Mouse (Mus musculus) mouse trophoblast stem cell (cell line): ENCODE data around the gene Sipa1l2.
"Not testable (repeated sequence)": the region's sequence is repeated elsewhere in the genome, so short reads cannot be mapped to it uniquely, and the experiment has no call there.

Experiments used
- in situ Hi-C, 2 experiments: fragments of 300-500 bp; cut with MseI, MboI; formaldehyde crosslinking; loops; 2 replicates in 1 of 2; 3 replicates in 1 of 2; pipeline ENCODE4 v1.15.1; 2025

The Sipa1l2 gene

GRCm38 (mm10) chr8:125539056-125540013, 30.3 kb downstream of the Sipa1l2 start:
- in situ Hi-C loops: no loop called here

GRCm38 (mm10) chr8:125538265-125538664, 31.3 kb downstream of the Sipa1l2 start:
- in situ Hi-C loops: no loop called here

GRCm38 (mm10) chr8:125533709-125534108, 35.9 kb downstream of the Sipa1l2 start:
- in situ Hi-C loops: no loop called here

GRCm38 (mm10) chr8:125532953-125533352, 36.7 kb downstream of the Sipa1l2 start:
- in situ Hi-C loops: no loop called here

GRCm38 (mm10) chr8:125532177-125532576, 37.4 kb downstream of the Sipa1l2 start:
- in situ Hi-C loops: no loop called here

GRCm38 (mm10) chr8:125531640-125532039, 38.0 kb downstream of the Sipa1l2 start:
- in situ Hi-C loops: no loop called here

- in situ Hi-C loops: no loop called here
These were observed 38.5 kb downstream of the Sipa1l2 start for GRCm38 (mm10) chr8:125531088-125531438.

- in situ Hi-C loops: no loop called here
These were observed 39.2 kb downstream of the Sipa1l2 start for GRCm38 (mm10) chr8:125530187-125531087.

GRCm38 (mm10) chr8:125529019-125529418, 40.6 kb downstream of the Sipa1l2 start:
- in situ Hi-C loops: no loop called here

GRCm38 (mm10) chr8:125527941-125528340, 41.7 kb downstream of the Sipa1l2 start:
- in situ Hi-C loops: no loop called here

- in situ Hi-C loops: no loop called here
These were observed 42.6 kb downstream of the Sipa1l2 start for GRCm38 (mm10) chr8:125526999-125527398.

- in situ Hi-C loops: no loop called here
These were observed 43.0 kb downstream of the Sipa1l2 start for GRCm38 (mm10) chr8:125526582-125526981.

GRCm38 (mm10) chr8:125524479-125524878, 45.1 kb downstream of the Sipa1l2 start:
- in situ Hi-C loops: no loop called here

GRCm38 (mm10) chr8:125523213-125523612, 46.4 kb downstream of the Sipa1l2 start:
- in situ Hi-C loops: no loop called here

- in situ Hi-C loops: no loop called here
These were observed 47.5 kb downstream of the Sipa1l2 start for GRCm38 (mm10) chr8:125522151-125522550.

- in situ Hi-C loops: no loop called here
These were observed 48.5 kb downstream of the Sipa1l2 start for GRCm38 (mm10) chr8:125521087-125521486.

GRCm38 (mm10) chr8:125520308-125520707, 49.3 kb downstream of the Sipa1l2 start:
- in situ Hi-C loops: not testable (repeated sequence)

- in situ Hi-C loops: no loop called here
These were observed 50.7 kb downstream of the Sipa1l2 start for GRCm38 (mm10) chr8:125518951-125519350.

GRCm38 (mm10) chr8:125518301-125518700, 51.3 kb downstream of the Sipa1l2 start:
- in situ Hi-C loops: no loop called here

- in situ Hi-C loops: no loop called here
These were observed 52.2 kb downstream of the Sipa1l2 start for GRCm38 (mm10) chr8:125517397-125517796.

- in situ Hi-C loops: no loop called here
These were observed 53.3 kb downstream of the Sipa1l2 start for GRCm38 (mm10) chr8:125516115-125516905.
